Mouse (Mus musculus): Measurements from ENCODE around the gene Dync1h1. TPM values are rescaled to one million over a fixed set of nuclear protein-coding genes. Genes with fewer than 3 reads are reported as not detected.

The Dync1h1 gene
- total RNA-seq, 1 experiment = 405 TPM

DNA sequence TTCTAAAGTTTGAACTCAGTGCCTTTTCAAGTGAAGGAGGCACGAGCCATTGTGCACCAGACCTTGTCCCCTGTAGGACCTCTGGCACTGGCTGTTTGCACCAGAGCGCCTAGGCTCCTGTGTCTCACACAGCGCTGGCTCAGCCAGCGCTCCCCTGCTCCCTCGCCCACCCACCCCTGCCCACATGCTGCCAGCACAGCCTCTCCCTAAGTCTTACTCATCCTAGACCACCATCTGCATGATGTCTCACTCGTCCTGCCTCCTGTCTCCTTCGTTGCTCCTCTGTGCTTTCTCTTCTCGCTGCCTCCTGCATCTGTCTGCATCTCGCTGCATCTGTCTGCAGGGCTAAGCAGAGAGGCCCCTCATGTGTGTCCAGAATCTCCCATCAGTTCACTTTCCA is 22.9 kb upstream of the Dync1h1 start:
- Histone ChIP-seq H3K4me1 (ENCODE audit: control insufficient read depth in 2 of 2, insufficient read depth in 2 of 2, low read length in 2 of 2, poor library complexity in 1 of 2) (peaks cover 0 to 3% of the 10 kb centered on the region in 2 experiments; a peak in 1 of 4 replicates), H3K9me3 (ENCODE audit: control insufficient read depth, insufficient read depth, low read depth, low read length) (no peaks in the 10 kb centered on the region), H3K9ac (ENCODE audit: insufficient read depth, low read depth, low read length, poor library complexity, severe bottlenecking) (no peak overlapping the region), H3K27ac (ENCODE audit: insufficient read depth, low read depth, low read length, poor library complexity, severe bottlenecking) (no peak overlapping the region), H3K4me3 (ENCODE audit: insufficient read depth in 1 of 2, low read depth in 1 of 2, low read length in 2 of 2, poor library complexity in 1 of 2, severe bottlenecking in 1 of 2) (no peak overlapping the region), H3K36me3 (ENCODE audit: control insufficient read depth, insufficient read depth, low read length, poor library complexity, severe bottlenecking) (peaks cover 14% of the 10 kb centered on the region; the same call in 1 of the 2 replicates)
- TF ChIP-seq CHD2 (IDR thresholded peaks at IDR 0.05; ENCODE audit: low read depth, low read length) (no peak), ZNF384 (IDR thresholded peaks at IDR 0.05; ENCODE audit: low read depth, low read length) (no peak), ZC3H11A (IDR thresholded peaks at IDR 0.05; ENCODE audit: borderline replicate concordance, low read depth, low read length) (no peak), HCFC1 (IDR thresholded peaks at IDR 0.05; ENCODE audit: borderline replicate concordance, insufficient read depth, low read length) (no peak), MAFK (IDR thresholded peaks at IDR 0.05; ENCODE audit: insufficient read depth, low read depth, low read length) (no peak)
- no peak for DNase-seq (ENCODE audit: low read depth, low spot score)
- in situ Hi-C loops (cut with MboI; ENCODE audit: low sequenced_read_pairs in 2 of 2, unreplicated experiment in 2 of 2) = no loop called here

DNA sequence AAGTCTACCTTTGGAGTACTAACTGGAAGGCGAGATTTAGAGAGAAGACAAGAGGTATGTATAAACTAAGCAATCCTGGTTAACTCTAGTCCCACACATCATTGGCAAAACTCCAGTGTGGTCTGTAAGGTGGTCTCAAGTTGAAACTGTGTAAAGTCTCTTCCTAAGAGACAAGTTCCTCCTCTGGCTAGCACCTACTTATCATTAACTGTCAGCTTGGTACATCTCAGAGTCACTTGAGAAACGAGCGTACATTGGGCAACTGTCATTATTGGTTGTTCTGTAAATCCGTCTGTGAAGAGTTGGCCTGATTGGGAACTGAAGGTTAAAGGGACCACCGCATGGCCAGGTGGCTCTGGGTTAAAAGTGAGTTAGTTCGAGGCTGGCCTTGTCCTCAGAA is 12.6 kb upstream of the Dync1h1 start:
- H3K9ac ChIP-seq (ENCODE audit: insufficient read depth, low read depth, low read length, poor library complexity, severe bottlenecking) = no peak overlapping the region
- H3K4me1 ChIP-seq (ENCODE audit: control insufficient read depth in 2 of 2, insufficient read depth in 2 of 2, low read length in 2 of 2, poor library complexity in 1 of 2) = 0 out of 4 replicates have a peak, but pooled peaks cover 0 to 2% of the 10 kb centered on the region in 2 experiments
- no peak for DNase-seq (ENCODE audit: low read depth, low spot score)
- H3K36me3 ChIP-seq (ENCODE audit: control insufficient read depth, insufficient read depth, low read length, poor library complexity, severe bottlenecking) = peaks cover 2% of the 10 kb centered on the region; the same call in 1 of the 2 replicates
- H3K9me3 ChIP-seq (ENCODE audit: control insufficient read depth, insufficient read depth, low read depth, low read length) = no peaks in the 10 kb centered on the region
- H3K4me3 ChIP-seq (ENCODE audit: insufficient read depth in 1 of 2, low read depth in 1 of 2, low read length in 2 of 2, poor library complexity in 1 of 2, severe bottlenecking in 1 of 2) = no peak overlapping the region
- in situ Hi-C loops (cut with MboI; ENCODE audit: low sequenced_read_pairs in 2 of 2, unreplicated experiment in 2 of 2) = no loop called here
- TF ChIP-seq HCFC1 (IDR thresholded peaks at IDR 0.05; ENCODE audit: borderline replicate concordance, insufficient read depth, low read length) (no peak), MAFK (IDR thresholded peaks at IDR 0.05; ENCODE audit: insufficient read depth, low read depth, low read length) (no peak), ZNF384 (IDR thresholded peaks at IDR 0.05; ENCODE audit: low read depth, low read length) (no peak), CHD2 (IDR thresholded peaks at IDR 0.05; ENCODE audit: low read depth, low read length) (no peak), ZC3H11A (IDR thresholded peaks at IDR 0.05; ENCODE audit: borderline replicate concordance, low read depth, low read length) (no peak)
- H3K27ac ChIP-seq (ENCODE audit: insufficient read depth, low read depth, low read length, poor library complexity, severe bottlenecking) = no peak overlapping the region

GRCm38 (mm10) chr12:110590804-110591259 is 10.4 kb upstream of the Dync1h1 start:
- DNase-seq (ENCODE audit: low read depth, low spot score) = no peak
- in situ Hi-C loops (cut with MboI; ENCODE audit: low sequenced_read_pairs in 2 of 2, unreplicated experiment in 2 of 2) = loop anchor here in 1 of 2 experiments (10.0 kb wide), 1 partner anchor 254 kb away; the partner anchor contains the start of gene Mok
- no peak for TF ChIP-seq ZC3H11A (IDR thresholded peaks at IDR 0.05; ENCODE audit: borderline replicate concordance, low read depth, low read length)
- no peak for TF ChIP-seq HCFC1 (IDR thresholded peaks at IDR 0.05; ENCODE audit: borderline replicate concordance, insufficient read depth, low read length)
- no peak for TF ChIP-seq MAFK (IDR thresholded peaks at IDR 0.05; ENCODE audit: insufficient read depth, low read depth, low read length)
- TF ChIP-seq CHD2 (IDR thresholded peaks at IDR 0.05; ENCODE audit: low read depth, low read length) = no peak
- TF ChIP-seq ZNF384 (IDR thresholded peaks at IDR 0.05; ENCODE audit: low read depth, low read length) = no peak
- H3K9ac ChIP-seq (ENCODE audit: insufficient read depth, low read depth, low read length, poor library complexity, severe bottlenecking) = peak overlapping the region; percentile 99
- no peaks in the 10 kb centered on the region for H3K9me3 ChIP-seq (ENCODE audit: control insufficient read depth, insufficient read depth, low read depth, low read length)
- H3K4me3 ChIP-seq (ENCODE audit: insufficient read depth in 1 of 2, low read depth in 1 of 2, low read length in 2 of 2, poor library complexity in 1 of 2, severe bottlenecking in 1 of 2) = peak overlapping the region; percentile 82 to 94
- H3K27ac ChIP-seq (ENCODE audit: insufficient read depth, low read depth, low read length, poor library complexity, severe bottlenecking) = peak overlapping the region; percentile 95
- peaks cover 2% of the 10 kb centered on the region; the same call in 1 of the 2 replicates for H3K36me3 ChIP-seq (ENCODE audit: control insufficient read depth, insufficient read depth, low read length, poor library complexity, severe bottlenecking)
- 0 out of 4 replicates have a peak, but pooled peaks cover 0 to 2% of the 10 kb centered on the region in 2 experiments for H3K4me1 ChIP-seq (ENCODE audit: control insufficient read depth in 2 of 2, insufficient read depth in 2 of 2, low read length in 2 of 2, poor library complexity in 1 of 2)

GRCm38 (mm10) chr12:110591260-110591883 is 9.9 kb upstream of the Dync1h1 start:
- 0 out of 4 replicates have a peak, but pooled peaks cover 0 to 2% of the 10 kb centered on the region in 2 experiments for H3K4me1 ChIP-seq (ENCODE audit: control insufficient read depth in 2 of 2, insufficient read depth in 2 of 2, low read length in 2 of 2, poor library complexity in 1 of 2)
- no peaks in the 10 kb centered on the region for H3K9me3 ChIP-seq (ENCODE audit: control insufficient read depth, insufficient read depth, low read depth, low read length)
- peak overlapping the region; percentile 99 for H3K9ac ChIP-seq (ENCODE audit: insufficient read depth, low read depth, low read length, poor library complexity, severe bottlenecking)
- TF ChIP-seq HCFC1 (IDR thresholded peaks at IDR 0.05; ENCODE audit: borderline replicate concordance, insufficient read depth, low read length) (peak; percentile 81; the same call in 1 of the 2 replicates), MAFK (IDR thresholded peaks at IDR 0.05; ENCODE audit: insufficient read depth, low read depth, low read length) (no peak), CHD2 (IDR thresholded peaks at IDR 0.05; ENCODE audit: low read depth, low read length) (peak; percentile 100)
- in situ Hi-C loops (cut with MboI; ENCODE audit: low sequenced_read_pairs in 2 of 2, unreplicated experiment in 2 of 2) = loop anchor here in 1 of 2 experiments (10.0 kb wide), 1 partner anchor 253 kb away; the partner anchor contains the start of gene Mok
- DNase-seq (ENCODE audit: low read depth, low spot score) = peak; percentile 100
- peak overlapping the region; percentile 95 for H3K27ac ChIP-seq (ENCODE audit: insufficient read depth, low read depth, low read length, poor library complexity, severe bottlenecking)
- peaks cover 2% of the 10 kb centered on the region; the same call in 1 of the 2 replicates for H3K36me3 ChIP-seq (ENCODE audit: control insufficient read depth, insufficient read depth, low read length, poor library complexity, severe bottlenecking)
- peak overlapping the region; percentile 82 to 94 for H3K4me3 ChIP-seq (ENCODE audit: insufficient read depth in 1 of 2, low read depth in 1 of 2, low read length in 2 of 2, poor library complexity in 1 of 2, severe bottlenecking in 1 of 2)
